ENCODE assay signal across 35 mouse cellular contexts in the genomic region with DNA sequence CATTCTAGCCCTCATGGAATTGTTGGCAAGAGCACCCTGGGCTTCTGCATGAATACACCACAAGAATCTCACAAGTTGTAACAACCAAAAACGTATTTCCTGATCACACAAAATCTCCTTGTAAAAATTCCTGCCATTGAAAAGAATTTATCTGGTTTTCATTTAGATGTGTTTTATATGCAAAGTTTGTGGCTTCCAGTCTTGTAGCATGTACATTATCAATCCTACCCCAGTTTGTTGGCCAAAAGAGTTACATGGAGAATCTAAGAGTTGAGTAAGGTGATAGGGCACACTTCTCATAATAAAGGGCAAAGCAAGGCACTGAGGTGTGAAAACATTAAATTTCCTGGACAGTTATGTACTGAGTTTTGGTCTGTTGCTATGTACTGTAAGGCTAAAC.
"Had no signal": no experiment of that assay in that cellular context is flagged by ENCODE, and none has a peak within 500 bp of the region (broad histone marks: within the 10 kb centered on the region; RNA-seq: fewer than 3 reads in every experiment).

No protein-coding gene starts in this region.

- H3K27ac ChIP-seq: heart, embryonic 13.5 days; heart, embryonic 15.5 days; hindbrain, embryonic 10.5 days; hindbrain, embryonic 12.5 days; hindbrain, embryonic 13.5 days; hindbrain, embryonic 14.5 days; hindbrain, embryonic 15.5 days; hindbrain, postnatal 0 days; intestine, embryonic 15.5 days; kidney, embryonic 15.5 days; kidney, postnatal 0 days; layer of hippocampus, adult 2 months; left cerebral cortex, adult 2 months had no signal

- H3K4me3 ChIP-seq: heart, embryonic 12.5 days; heart, embryonic 13.5 days; heart, embryonic 15.5 days; hindbrain, embryonic 10.5 days; hindbrain, embryonic 12.5 days; hindbrain, embryonic 13.5 days; hindbrain, embryonic 15.5 days; intestine, embryonic 15.5 days; kidney, embryonic 15.5 days; layer of hippocampus, adult 2 months; left cerebral cortex, adult 2 months had no signal

- H3K36me3 ChIP-seq: heart, embryonic 12.5 days; heart, embryonic 13.5 days; heart, embryonic 15.5 days; hindbrain, embryonic 10.5 days; hindbrain, embryonic 12.5 days; hindbrain, embryonic 13.5 days; hindbrain, embryonic 15.5 days; intestine, embryonic 15.5 days; kidney, embryonic 15.5 days had no signal

- H3K4me2 ChIP-seq: heart, embryonic 11.5 days; heart, embryonic 12.5 days; heart, embryonic 13.5 days; heart, embryonic 15.5 days; hindbrain, embryonic 12.5 days; hindbrain, embryonic 13.5 days; hindbrain, embryonic 14.5 days; hindbrain, embryonic 15.5 days; intestine, embryonic 15.5 days; kidney, embryonic 15.5 days had no signal

- H3K4me1 ChIP-seq: heart, embryonic 12.5 days; heart, embryonic 13.5 days; heart, embryonic 15.5 days; hindbrain, embryonic 10.5 days; hindbrain, embryonic 12.5 days; hindbrain, embryonic 13.5 days; hindbrain, embryonic 15.5 days; intestine, embryonic 15.5 days; kidney, embryonic 15.5 days had no signal

- ATAC-seq: hindbrain, embryonic 16.5 days; hindbrain, postnatal 0 days; inflammation-experienced regulatory T-cells, adult 6 months; intestine, embryonic 15.5 days; intestine, embryonic 16.5 days; intestine, postnatal 0 days had no signal

- H3K27me3 ChIP-seq: heart, embryonic 12.5 days; heart, embryonic 13.5 days; heart, embryonic 15.5 days; hindbrain, embryonic 12.5 days; hindbrain, embryonic 13.5 days; hindbrain, embryonic 15.5 days; intestine, embryonic 15.5 days; kidney, embryonic 15.5 days had no signal

- H3K9me3 ChIP-seq: heart, embryonic 12.5 days; heart, embryonic 15.5 days; hindbrain, embryonic 12.5 days; intestine, embryonic 15.5 days had no signal

- DNase-seq: heart, postnatal 10 days; heart, postnatal 14 days; heart, postnatal 36 days; heart, postnatal 4 days; kidney, adult 11 months; kidney, adult 18-20 months; kidney, adult 2 months; kidney, adult 8-10 months; kidney, adult 9 months; kidney, postnatal 10 days; kidney, postnatal 14 days; kidney, postnatal 25 days; kidney, postnatal 36 days; kidney, postnatal 4 days; layer of hippocampus, adult 9-11 months; layer of hippocampus, postnatal 36 days had no signal

- H3K9ac ChIP-seq: heart, embryonic 12.5 days; heart, embryonic 13.5 days; heart, embryonic 15.5 days; hindbrain, embryonic 12.5 days; hindbrain, embryonic 13.5 days; hindbrain, embryonic 14.5 days; hindbrain, embryonic 15.5 days; intestine, embryonic 15.5 days; kidney, embryonic 15.5 days had no signal
